Mouse (Mus musculus) adrenal gland, adult (tissue): ENCODE measurements around the gene Eefsec.
A peak's percentile ranks its signal among the peaks of the same experiment; 100 is the strongest.

Experiments used
- DNase-seq, 2 experiments: peaks; one replicate each; pipeline ENCODE4 v3.0.0; 2022 to 2023; ENCODE audit warnings: low spot score in 1 of 2; ENCODE audit not compliant: inconsistent age in 2 of 2

Gene Eefsec

GRCm38 (mm10) chr6:88343485-88344450, 102.6 kb downstream of the Eefsec start:
- DNase-seq, result peak; percentile 64 to 86

DNA sequence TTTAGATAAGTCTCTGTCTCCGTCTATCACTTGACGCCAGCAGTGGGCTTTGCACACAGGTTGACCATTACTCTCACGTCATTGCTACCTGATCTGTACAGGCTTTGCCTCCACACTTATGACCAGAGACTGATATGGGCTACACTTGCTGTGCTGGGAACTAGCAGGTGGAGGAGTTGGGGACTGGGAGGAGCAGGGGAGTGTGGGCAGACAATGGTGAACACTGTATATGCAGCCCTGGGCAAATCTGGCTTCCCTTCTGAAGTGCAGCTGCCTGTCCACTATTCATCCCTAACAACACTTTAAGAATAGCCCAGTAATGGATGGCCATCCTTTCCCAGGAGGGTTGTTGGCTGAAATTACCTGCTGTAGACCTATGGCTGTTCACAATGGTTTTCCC, 103.4 kb downstream of the Eefsec start:
- DNase-seq, result no peak

GRCm38 (mm10) chr6:88341182-88341581, 105.2 kb downstream of the Eefsec start:
- no peak for DNase-seq

GRCm38 (mm10) chr6:88340761-88341160, 105.6 kb downstream of the Eefsec start:
- peak in 1 of 2 experiments; percentile 43 for DNase-seq

DNA sequence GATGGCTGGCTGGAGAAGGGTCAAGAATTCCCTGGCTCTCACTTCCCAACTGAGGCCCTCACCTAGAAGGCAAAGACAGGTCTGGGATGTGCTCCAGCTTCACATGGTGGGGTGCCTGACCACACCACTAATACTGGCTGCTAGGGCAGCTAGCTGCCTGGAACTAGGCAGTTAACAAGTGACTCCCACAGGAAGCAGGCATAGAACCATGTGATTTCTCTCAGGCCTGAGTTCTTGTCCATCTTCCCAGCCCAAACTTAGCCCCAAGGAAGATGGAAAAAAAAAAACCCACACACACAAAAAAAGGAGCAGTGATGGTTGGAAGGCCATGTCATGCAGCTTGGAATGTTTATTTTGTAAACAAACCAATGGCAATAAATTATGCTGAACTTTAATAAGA, 117.0 kb downstream of the Eefsec start:
- DNase-seq, result no peak

DNA sequence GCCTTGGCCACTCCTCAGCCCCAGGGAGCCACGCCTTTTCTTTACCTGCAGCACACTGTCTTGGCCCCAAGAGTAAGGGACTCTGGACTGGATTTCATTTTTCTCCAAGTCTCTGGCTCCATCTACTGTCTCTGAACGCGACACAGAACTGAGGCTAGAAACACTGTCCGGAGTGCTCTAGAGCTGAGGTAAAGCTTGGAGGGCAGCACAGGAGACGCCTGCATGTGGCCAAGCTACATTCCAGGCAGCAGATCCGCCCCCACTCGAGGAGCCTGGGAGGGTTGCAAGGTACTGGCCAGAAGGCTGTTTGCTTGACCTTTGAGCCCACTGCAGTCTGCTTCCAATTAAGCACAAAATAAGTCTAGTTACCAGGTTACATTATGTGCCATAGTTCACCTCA, 124.5 kb downstream of the Eefsec start:
- DNase-seq, result peak in 1 of 2 experiments; percentile 47

- no peak for DNase-seq
Measured at GRCm38 (mm10) chr6:88321253-88321652, 125.1 kb downstream of the Eefsec start.

DNA sequence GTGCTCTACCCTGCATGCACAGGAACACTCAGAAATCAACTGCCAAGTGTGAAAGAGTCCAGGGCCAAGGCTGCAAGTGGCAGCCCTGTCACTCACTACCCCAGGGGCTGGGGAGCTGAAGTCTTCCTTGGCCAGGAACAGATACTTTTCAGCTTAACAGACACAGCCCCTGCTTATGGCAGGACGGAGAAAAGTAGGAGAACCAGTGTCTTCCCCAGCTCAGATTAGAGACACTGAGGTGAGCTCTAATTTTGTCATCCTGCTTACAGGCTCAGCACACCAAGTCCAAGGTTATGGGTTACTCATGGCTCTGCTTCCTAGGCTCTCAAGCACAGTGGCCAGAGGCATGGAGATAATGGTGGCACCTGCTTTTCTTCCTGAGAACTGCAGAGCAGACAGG, 126.6 kb downstream of the Eefsec start:
- DNase-seq, result peak; percentile 55 to 75

GRCm38 (mm10) chr6:88315295-88315694, 131.0 kb downstream of the Eefsec start:
- no peak for DNase-seq

GRCm38 (mm10) chr6:88313937-88314336, 132.4 kb downstream of the Eefsec start:
- no peak for DNase-seq

- DNase-seq, result no peak
Measured at GRCm38 (mm10) chr6:88311593-88311992, 134.7 kb downstream of the Eefsec start.

GRCm38 (mm10) chr6:88306100-88306746, 140.1 kb downstream of the Eefsec start:
- DNase-seq, result peak in 1 of 2 experiments; percentile 36

DNA sequence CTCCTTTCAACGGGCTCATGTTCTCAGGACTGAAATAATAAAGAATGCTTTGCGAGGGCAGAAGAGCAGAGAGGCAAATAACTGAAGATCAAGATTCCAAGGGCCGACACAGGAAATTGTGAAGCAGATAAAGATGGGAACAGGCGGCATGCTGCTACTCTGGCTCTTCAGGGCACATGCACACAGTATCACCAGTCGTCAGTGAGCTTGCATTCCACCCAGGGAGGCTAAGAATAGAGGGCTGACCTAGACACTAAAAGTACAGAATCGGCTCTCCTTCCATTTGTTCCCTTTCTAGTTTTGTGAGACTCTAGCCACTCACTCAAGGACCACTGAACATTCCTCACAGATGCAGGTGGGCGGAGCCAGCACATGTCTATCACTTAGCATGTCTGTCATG, 145.1 kb downstream of the Eefsec start:
- DNase-seq, result no peak

GRCm38 (mm10) chr6:88299491-88299890, 146.8 kb downstream of the Eefsec start:
- no peak for DNase-seq

DNA sequence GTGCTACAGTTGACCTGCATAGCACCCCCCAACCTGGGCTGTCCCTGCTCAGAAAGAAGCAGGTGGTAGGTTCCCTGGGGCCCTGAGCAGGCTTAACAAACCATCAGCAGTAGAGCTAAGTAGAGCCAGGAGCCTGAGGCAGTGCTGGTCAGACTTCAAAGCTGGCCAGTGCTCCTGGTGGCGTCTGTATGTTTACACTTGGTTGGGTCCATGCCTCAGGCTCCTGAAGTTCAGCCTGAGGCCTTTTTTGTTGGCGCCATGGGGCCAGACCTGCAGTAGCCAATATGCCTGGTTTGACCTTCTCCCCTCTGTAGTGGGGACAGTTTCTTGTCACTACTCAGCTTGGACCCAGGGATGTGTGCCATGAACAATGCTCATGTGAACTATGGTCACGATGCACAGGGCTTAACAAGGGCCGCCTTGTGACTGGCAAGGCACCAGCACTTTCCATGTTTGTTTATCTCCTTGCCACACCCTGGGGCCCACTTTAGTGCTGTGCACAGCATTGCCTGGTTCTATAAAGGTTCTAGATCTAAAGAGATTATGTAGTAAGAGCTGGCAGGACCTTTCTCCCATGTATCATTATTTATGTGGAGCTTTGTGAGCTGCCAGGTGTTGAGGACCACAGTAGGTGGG, 153.9 kb downstream of the Eefsec start:
- no peak for DNase-seq

- DNase-seq, result peak in 1 of 2 experiments; percentile 30
Measured at GRCm38 (mm10) chr6:88290129-88290766, 156.1 kb downstream of the Eefsec start.

DNA sequence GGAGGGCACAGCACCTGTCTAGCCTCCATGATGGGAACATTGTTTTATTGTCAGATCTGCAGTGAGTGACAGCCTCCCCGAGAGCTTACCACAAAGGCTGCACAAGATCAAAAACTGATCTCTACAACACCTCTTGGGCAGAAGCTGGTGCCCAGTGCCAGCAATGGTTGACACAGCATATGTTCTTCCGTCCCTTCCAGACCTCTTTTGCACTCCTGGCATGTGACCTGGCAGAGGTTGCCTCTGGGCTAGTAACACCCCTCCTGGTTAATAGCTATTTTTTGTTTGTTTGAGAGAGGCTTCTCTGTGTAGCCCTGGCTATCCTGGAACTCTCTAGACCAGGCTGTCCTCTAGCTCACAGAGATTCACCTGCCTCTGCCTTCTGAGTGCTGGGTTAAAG, 168.2 kb downstream of the Eefsec start:
- DNase-seq, result no peak

- DNase-seq, result no peak
Measured at GRCm38 (mm10) chr6:88277242-88277641, 169.1 kb downstream of the Eefsec start.

- no peak for DNase-seq
Measured at GRCm38 (mm10) chr6:88276221-88276620, 170.1 kb downstream of the Eefsec start.

- no peak for DNase-seq
Measured at GRCm38 (mm10) chr6:88274623-88275022, 171.7 kb downstream of the Eefsec start.

- DNase-seq, result no peak
Measured at GRCm38 (mm10) chr6:88267970-88268369, 178.4 kb downstream of the Eefsec start.
